ENCODE assay signal across 17 mouse cellular contexts in the genomic region with DNA sequence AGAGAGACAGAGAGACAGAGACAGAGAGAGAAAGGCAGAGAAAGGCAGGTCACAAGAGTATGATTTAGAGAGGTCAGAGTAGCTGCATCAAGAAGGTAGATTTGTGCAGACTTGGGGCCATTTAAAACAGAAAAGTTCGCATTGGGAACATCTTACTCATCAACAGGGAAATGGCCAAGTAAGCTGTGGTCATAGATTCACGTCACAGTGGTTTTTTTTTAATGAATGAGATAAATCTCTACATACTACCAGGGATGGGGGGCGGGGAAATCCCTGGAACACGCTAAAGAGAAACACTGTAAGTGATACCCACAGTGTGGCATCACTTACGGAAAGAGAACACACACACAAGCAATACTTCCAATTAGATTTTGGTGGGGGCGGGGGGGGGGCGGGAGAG. TPM values are rescaled to one million over a fixed set of nuclear protein-coding genes. Genes with fewer than 3 reads are reported as not detected.
DNase-seq lines count a peak whose midpoint lies in the region; TF ChIP-seq lines count a peak whose summit lies in the region.
"Had no signal": no experiment of that assay in that cellular context is flagged by ENCODE, and none has a peak within 500 bp of the region (broad histone marks: within the 10 kb centered on the region; RNA-seq: fewer than 3 reads in every experiment).

No protein-coding gene starts in this region.

- H3K4me1 ChIP-seq in embryonic fibroblast, embryonic 13.5 days (ENCODE audit: control insufficient read depth, insufficient read depth, low read length): peaks cover 29% of the 10 kb centered on the region
- H3K4me1 ChIP-seq: hindbrain, embryonic 15.5 days had no signal

- DNase-seq in 3T3-L1 (ENCODE audit: low read depth, low spot score): peak; percentile 91
- peak; percentile 23 for DNase-seq in CD4-positive helper T cell, adult 2 months (ENCODE audit: low read depth, low spot score)
- no peak for DNase-seq in c-Kit-positive CD71-positive TER-119-positive erythroid progenitor cells, embryonic 14.5 days (ENCODE audit: low spot score)
- DNase-seq in embryo, embryonic 10 days (ENCODE audit: low spot score): no peak
- DNase-seq in thymus, postnatal 0 days (ENCODE audit: low spot score): no peak
- DNase-seq: adrenal gland, adult 8-10 months; cerebellum, adult 18-20 months; cerebellum, adult 9-11 months; cerebellum, postnatal 36 days; gastrocnemius, postnatal 36 days; heart, postnatal 36 days had no signal

- H3K4me3 ChIP-seq in embryonic fibroblast, embryonic 13.5 days (ENCODE audit: insufficient read depth, low read length): no peak overlapping the region
- H3K4me3 ChIP-seq: embryonic facial prominence, embryonic 10.5 days; erythroblast, embryonic 14.5 days; forebrain, embryonic 10.5 days; heart, embryonic 13.5 days; hindbrain, embryonic 15.5 days had no signal

- no peak for TF ChIP-seq POLR2A in embryonic fibroblast, embryonic 13.5 days (IDR thresholded peaks at IDR 0.05; ENCODE audit: low read depth, low read length)

- H3K27ac ChIP-seq in embryonic fibroblast, embryonic 13.5 days (ENCODE audit: insufficient read depth, low read length): peak overlapping the region; percentile 72
- H3K27ac ChIP-seq: embryonic facial prominence, embryonic 10.5 days; forebrain, embryonic 10.5 days; heart, embryonic 13.5 days; hindbrain, embryonic 15.5 days had no signal

- TF ChIP-seq CTCF in embryonic fibroblast, embryonic 13.5 days (IDR thresholded peaks at IDR 0.05; ENCODE audit: borderline replicate concordance, insufficient read depth, low read length): no peak

RNA-seq across cellular contexts. Expression of gene Lrp1, which starts 13.9 kb away (rescaled TPM):
- 387 and 453 TPM in 2 replicates for polyA plus RNA-seq in embryonic fibroblast, embryonic 13.5 days (2011; ENCODE audit: insufficient read length, low read depth, missing spikeins)
- polyA plus RNA-seq in thymus, postnatal 0 days (2015; fragmentation: Nextera tagmentation; extraction: Ambion mirVana): 8.0 and 8.6 TPM in 2 replicates

RNA-seq across cellular contexts. Expression of gene Stat6, which starts 35.7 kb away (rescaled TPM):
- polyA plus RNA-seq in embryonic fibroblast, embryonic 13.5 days (2011; ENCODE audit: insufficient read length, low read depth, missing spikeins): 55.1 and 55.8 TPM in 2 replicates
- 38.4 and 47.9 TPM in 2 replicates for polyA plus RNA-seq in thymus, postnatal 0 days (2015; fragmentation: Nextera tagmentation; extraction: Ambion mirVana)

RNA-seq across cellular contexts. Expression of gene Nemp1, which starts 59.6 kb away (rescaled TPM):
- 8.5 and 10.6 TPM in 2 replicates for polyA plus RNA-seq in embryonic fibroblast, embryonic 13.5 days (2011; ENCODE audit: insufficient read length, low read depth, missing spikeins)
- 10.6 and 10.9 TPM in 2 replicates for polyA plus RNA-seq in thymus, postnatal 0 days (2015; fragmentation: Nextera tagmentation; extraction: Ambion mirVana)

Comparison
In these comparisons a context has a peak if more than half of its experiments do, and no peak if none do; other contexts are left out.
1. DNase-seq: peak in 3T3-L1 (single experiment) and CD4-positive helper T cell, adult 2 months (single experiment); none in c-Kit-positive CD71-positive TER-119-positive erythroid progenitor cells, embryonic 14.5 days (single experiment), embryo, embryonic 10 days (single experiment) and thymus, postnatal 0 days (single experiment).
2. RNA of gene Lrp1, which starts 13.9 kb away (polyA plus RNA-seq): 387 to 453 TPM in embryonic fibroblast, embryonic 13.5 days; 8.0 to 8.6 TPM in thymus, postnatal 0 days; every median in the first group is over 10 times any median in the second.